25 mouse cellular contexts compared by ENCODE assay signal in the genomic region with DNA sequence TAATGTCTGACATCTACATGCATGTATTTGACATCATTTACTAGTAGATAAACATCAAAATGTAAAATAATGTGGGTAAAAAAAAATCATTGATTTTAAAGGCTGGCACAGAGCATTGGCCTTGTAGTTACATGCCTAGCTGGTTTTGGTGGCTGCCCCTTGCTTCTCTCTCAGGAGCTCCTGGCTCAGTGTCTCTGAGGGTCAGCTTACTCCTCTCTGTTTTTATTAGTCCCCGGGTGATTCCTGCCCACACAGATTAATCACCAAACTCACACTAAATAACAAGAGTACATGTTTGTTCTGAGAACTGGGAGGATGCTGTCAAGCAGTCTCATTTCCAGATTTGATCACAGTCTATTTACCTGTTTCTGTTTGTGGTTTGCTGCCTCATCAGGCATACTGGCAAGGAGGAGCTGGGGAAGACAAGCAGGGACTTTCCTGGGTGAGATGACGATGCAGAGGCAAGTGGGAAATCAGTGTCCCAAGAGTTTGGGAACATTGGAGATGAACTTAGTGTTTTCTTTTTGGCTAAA.
A peak's percentile ranks its signal among the peaks of the same experiment; 100 is the strongest.
DNase-seq lines count a peak whose midpoint lies in the region; ATAC-seq and TF ChIP-seq lines count a peak whose summit lies in the region.
"Had no signal": no experiment of that assay in that cellular context is flagged by ENCODE, and none has a peak within 500 bp of the region (broad histone marks: within the 10 kb centered on the region; RNA-seq: fewer than 3 reads in every experiment).

No protein-coding gene starts in this region.

- POLR2A ChIA-PET in Patski (lab: Charles Lee) = no interaction called here

- DNase-seq in kidney, postnatal 4 days = no peak
- no peak for DNase-seq in kidney, adult 18-20 months
- peak; percentile 31 for DNase-seq in Patski (ENCODE audit: low read depth, low spot score)
- DNase-seq: adrenal gland, adult 2 months; adrenal gland, postnatal 10 days; adrenal gland, postnatal 25 days; cerebellum, adult 11 months; cerebellum, adult 18-20 months; cerebellum, adult 8-10 months; cerebellum, adult 9-11 months; cerebellum, postnatal 14 days; cerebellum, postnatal 36 days; embryo, embryonic 11 days had no signal

- no peak overlapping the region for H3K27ac ChIP-seq in kidney, embryonic 14.5 days (ENCODE audit: low read depth, low read length)
- no peak overlapping the region for H3K27ac ChIP-seq in kidney, embryonic 16.5 days (ENCODE audit: low read length)
- H3K27ac ChIP-seq: embryonic facial prominence, embryonic 13.5 days; embryonic facial prominence, embryonic 15.5 days; forebrain, embryonic 10.5 days; forebrain, embryonic 12.5 days had no signal

- no peak for TF ChIP-seq CTCF in Patski (IDR thresholded peaks at IDR 0.05)

- CTCF ChIA-PET in Patski (lab: Charles Lee) = no interaction called here

- WGBS in kidney, embryonic 14.5 days = 16% methylated on average over 2 of the region's 2 CpGs
- 25% methylated on average over 2 of the region's 2 CpGs for WGBS in kidney, embryonic 16.5 days

- in situ Hi-C loops in Patski (cut with MboI; ENCODE audit: low pct_unique_long_range_greater_than_20kb) = no loop called here

- ATAC-seq in kidney, embryonic 14.5 days (ENCODE audit: low FRiP score, low TSS enrichment) = peak; percentile 79
- peak; percentile 84 for ATAC-seq in kidney, embryonic 16.5 days (ENCODE audit: low FRiP score, low TSS enrichment)
- ATAC-seq in Patski = no peak
- no peak for ATAC-seq in CD4-positive, CD25-positive, alpha-beta regulatory T cell, adult 4 months
- ATAC-seq: forebrain, embryonic 14.5 days; forebrain, embryonic 16.5 days had no signal

- no peaks in the 10 kb centered on the region for H3K36me3 ChIP-seq in kidney, embryonic 14.5 days (ENCODE audit: control insufficient read depth, insufficient read depth, low read length)
- no peaks in the 10 kb centered on the region for H3K36me3 ChIP-seq in kidney, embryonic 16.5 days (ENCODE audit: insufficient read depth, low read length)
- H3K36me3 ChIP-seq: embryonic facial prominence, embryonic 13.5 days; embryonic facial prominence, embryonic 15.5 days; forebrain, embryonic 10.5 days; forebrain, embryonic 12.5 days; G1E had no signal

- no peak overlapping the region for H3K4me3 ChIP-seq in kidney, embryonic 14.5 days (ENCODE audit: low read length)
- H3K4me3 ChIP-seq in kidney, embryonic 16.5 days (ENCODE audit: low read length) = no peak overlapping the region
- H3K4me3 ChIP-seq: embryonic facial prominence, embryonic 13.5 days; embryonic facial prominence, embryonic 15.5 days; erythroblast, embryonic 14.5 days; forebrain, embryonic 10.5 days; forebrain, embryonic 12.5 days had no signal

- no peak overlapping the region for H3K9ac ChIP-seq in kidney, embryonic 14.5 days (ENCODE audit: low read depth, low read length)
- H3K9ac ChIP-seq in kidney, embryonic 16.5 days (replicated peaks; ENCODE audit: low read length) = no peak overlapping the region
- H3K9ac ChIP-seq: embryonic facial prominence, embryonic 13.5 days; embryonic facial prominence, embryonic 15.5 days; forebrain, embryonic 12.5 days had no signal

- H3K9me3 ChIP-seq in kidney, embryonic 14.5 days (ENCODE audit: control insufficient read depth, low read length) = no peaks in the 10 kb centered on the region
- H3K9me3 ChIP-seq in kidney, embryonic 16.5 days (ENCODE audit: low read length) = no peaks in the 10 kb centered on the region
- H3K9me3 ChIP-seq: embryonic facial prominence, embryonic 13.5 days; embryonic facial prominence, embryonic 15.5 days; forebrain, embryonic 10.5 days; forebrain, embryonic 12.5 days; G1E had no signal

- no peaks in the 10 kb centered on the region for H3K27me3 ChIP-seq in kidney, embryonic 14.5 days (ENCODE audit: control insufficient read depth, insufficient read depth, low read length)
- H3K27me3 ChIP-seq in kidney, embryonic 16.5 days (ENCODE audit: insufficient read depth, low read length) = no peaks in the 10 kb centered on the region
- H3K27me3 ChIP-seq in Patski = no peaks in the 10 kb centered on the region
- H3K27me3 ChIP-seq: CH12.LX; embryonic facial prominence, embryonic 13.5 days; embryonic facial prominence, embryonic 15.5 days; forebrain, embryonic 12.5 days had no signal

- no peaks in the 10 kb centered on the region for H3K4me1 ChIP-seq in kidney, embryonic 14.5 days (ENCODE audit: control insufficient read depth, insufficient read depth, low read length)
- H3K4me1 ChIP-seq in kidney, embryonic 16.5 days (ENCODE audit: insufficient read depth, low read length) = 0 out of 2 replicates have a peak, but pooled peaks cover 7% of the 10 kb centered on the region
- H3K4me1 ChIP-seq: embryonic facial prominence, embryonic 13.5 days; embryonic facial prominence, embryonic 15.5 days; forebrain, embryonic 10.5 days; forebrain, embryonic 12.5 days had no signal

- no peak overlapping the region for H3K4me2 ChIP-seq in kidney, embryonic 14.5 days (replicated peaks; ENCODE audit: low read depth, low read length)
- no peak overlapping the region for H3K4me2 ChIP-seq in kidney, embryonic 16.5 days (replicated peaks; ENCODE audit: low read depth, low read length)
- H3K4me2 ChIP-seq: embryonic facial prominence, embryonic 13.5 days; embryonic facial prominence, embryonic 15.5 days; forebrain, embryonic 12.5 days had no signal

Comparison
In these comparisons a context has a peak if more than half of its experiments do, and no peak if none do; other contexts are left out.
1. ATAC-seq: peak in kidney, embryonic 14.5 days (single experiment) and kidney, embryonic 16.5 days (single experiment); none in Patski (single experiment) and CD4-positive, CD25-positive, alpha-beta regulatory T cell, adult 4 months (single experiment).